Mouse (Mus musculus) liver, embryonic 14.5 days (tissue): ENCODE data around the gene Msi2.

ENCODE experiments used
- CTCF ChIP-seq: IDR thresholded peaks from 2 replicates; pipeline ENCODE4 v1.5.1; 2016; ENCODE audit warnings: antibody characterized with exemption, low read depth, control low read depth
- EP300 ChIP-seq: IDR thresholded peaks from 2 replicates; pipeline ENCODE4 v1.6.1; 2016; ENCODE audit warnings: antibody characterized with exemption, low read depth

DNA sequence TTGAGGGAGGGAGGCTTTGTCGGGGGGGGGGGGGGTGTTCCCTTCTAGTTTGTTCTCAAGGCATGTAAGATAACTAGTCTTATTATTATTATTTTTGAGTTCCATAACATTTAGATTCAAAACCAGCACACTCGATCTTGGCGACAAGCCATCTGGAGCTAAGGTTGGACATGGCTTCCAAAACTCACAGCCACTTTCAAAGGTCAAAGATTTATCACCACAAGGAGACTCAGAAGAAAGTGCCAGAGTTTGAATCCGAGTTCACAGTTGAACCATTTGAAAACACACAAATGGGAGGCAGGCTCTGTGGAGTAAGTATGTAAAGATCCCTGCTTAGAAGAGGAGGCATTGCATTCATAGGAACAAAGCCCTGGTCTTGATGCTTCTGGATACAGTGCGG, 221.9 kb downstream of the Msi2 start:
- TF ChIP-seq CTCF (no peak), EP300 (no peak)
